Comparison of ENCODE assay signal across 12 mouse cellular contexts in the genomic region with DNA sequence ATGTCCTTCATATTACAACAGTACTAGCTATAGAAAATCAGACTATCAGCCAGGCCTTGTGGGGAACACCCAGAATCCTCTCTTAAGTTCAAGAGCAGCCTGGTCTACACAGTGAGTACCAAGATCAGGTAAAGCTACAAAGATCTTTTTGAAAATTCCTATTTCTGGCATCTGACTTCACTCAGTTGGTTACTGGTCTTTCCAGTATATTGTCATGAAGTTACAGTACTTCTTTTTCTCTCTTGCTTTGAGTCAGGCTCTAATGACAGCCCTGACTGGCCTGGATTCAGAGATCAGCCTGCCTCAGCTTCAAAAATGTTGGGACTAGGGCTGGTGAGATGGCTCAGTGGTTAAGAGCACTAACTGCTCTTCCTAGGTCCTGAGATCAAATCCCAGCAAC. TPM values are rescaled to one million over a fixed set of nuclear protein-coding genes. Genes with fewer than 3 reads are reported as not detected.
DNase-seq lines count a peak whose midpoint lies in the region; ATAC-seq and TF ChIP-seq lines count a peak whose summit lies in the region.
"Had no signal": no experiment of that assay in that cellular context is flagged by ENCODE, and none has a peak within 500 bp of the region (broad histone marks: within the 10 kb centered on the region; RNA-seq: fewer than 3 reads in every experiment).

No protein-coding gene starts in this region.

- ATAC-seq in kidney, embryonic 15.5 days (replicated peaks; ENCODE audit: low FRiP score), result no peak
- ATAC-seq in embryonic facial prominence, embryonic 14.5 days (ENCODE audit: low read depth), result no peak
- ATAC-seq in hindbrain, postnatal 0 days, result no peak
- no peak for ATAC-seq in midbrain, embryonic 14.5 days (ENCODE audit: low FRiP score, low TSS enrichment)

- H3K9me3 ChIP-seq in kidney, embryonic 15.5 days (replicated peaks), result no peaks in the 10 kb centered on the region
- H3K9me3 ChIP-seq in embryonic facial prominence, embryonic 14.5 days (ENCODE audit: control insufficient read depth, low read length), result no peaks in the 10 kb centered on the region
- no peaks in the 10 kb centered on the region for H3K9me3 ChIP-seq in hindbrain, postnatal 0 days (ENCODE audit: low read length)
- H3K9me3 ChIP-seq in midbrain, embryonic 14.5 days (ENCODE audit: control insufficient read depth, low read length), result no peaks in the 10 kb centered on the region

- H3K4me1 ChIP-seq in kidney, embryonic 15.5 days, result peaks cover 28% of the 10 kb centered on the region
- H3K4me1 ChIP-seq in embryonic facial prominence, embryonic 14.5 days (ENCODE audit: control insufficient read depth, insufficient read depth, low read length), result peaks cover 20% of the 10 kb centered on the region
- peaks cover 5% of the 10 kb centered on the region; the same call in 1 of the 2 replicates for H3K4me1 ChIP-seq in hindbrain, postnatal 0 days (ENCODE audit: insufficient read depth, low read length)
- H3K4me1 ChIP-seq in midbrain, embryonic 14.5 days (ENCODE audit: control insufficient read depth, insufficient read depth, low read length), result peaks cover 17% of the 10 kb centered on the region

- no peak overlapping the region for H3K9ac ChIP-seq in kidney, embryonic 15.5 days
- H3K9ac ChIP-seq in embryonic facial prominence, embryonic 14.5 days (ENCODE audit: low read depth, low read length), result no peak overlapping the region
- H3K9ac ChIP-seq in hindbrain, postnatal 0 days (replicated peaks; ENCODE audit: low read length), result no peak overlapping the region
- no peak overlapping the region for H3K9ac ChIP-seq in midbrain, embryonic 14.5 days (replicated peaks; ENCODE audit: low read length)

- no peaks in the 10 kb centered on the region for H3K36me3 ChIP-seq in kidney, embryonic 15.5 days
- H3K36me3 ChIP-seq in embryonic facial prominence, embryonic 14.5 days (ENCODE audit: control insufficient read depth, insufficient read depth, low read length), result peaks cover 4% of the 10 kb centered on the region; the same call in 1 of the 2 replicates
- no peaks in the 10 kb centered on the region for H3K36me3 ChIP-seq in hindbrain, postnatal 0 days (ENCODE audit: insufficient read depth, low read length)
- no peaks in the 10 kb centered on the region for H3K36me3 ChIP-seq in midbrain, embryonic 14.5 days (ENCODE audit: control insufficient read depth, insufficient read depth, low read length)

- intact Hi-C loops in left cerebral cortex, postnatal 14 days (cut with DNase I), result no loop called here

- DNase-seq in kidney, adult 8-10 months, result no peak
- DNase-seq in embryonic facial prominence, embryonic 14.5 days (ENCODE audit: low spot score), result no peak
- DNase-seq in hindbrain, postnatal 0 days (ENCODE audit: low spot score), result no peak
- DNase-seq in midbrain, embryonic 14.5 days, result no peak
- DNase-seq in left cerebral cortex, postnatal 14 days (ENCODE audit: low spot score in 2 of 2), result no peak
- DNase-seq in retina, postnatal 1 day, result no peak
- no peak for DNase-seq in natural killer cell, adult 2 months (ENCODE audit: low spot score in 2 of 2)
- DNase-seq: cerebellum, adult 11-12 months; kidney, adult 11 months; thymus, adult 2 months had no signal

- no peak for TF ChIP-seq CTCF in hindbrain, postnatal 0 days (IDR thresholded peaks at IDR 0.05; ENCODE audit: low read depth)

- no peak overlapping the region for H3K27ac ChIP-seq in kidney, embryonic 15.5 days
- H3K27ac ChIP-seq in embryonic facial prominence, embryonic 14.5 days (replicated peaks; ENCODE audit: low read depth, low read length), result no peak overlapping the region
- no peak overlapping the region for H3K27ac ChIP-seq in hindbrain, postnatal 0 days
- H3K27ac ChIP-seq in midbrain, embryonic 14.5 days (replicated peaks; ENCODE audit: low read depth, low read length), result no peak overlapping the region
- H3K27ac ChIP-seq: left cerebral cortex, adult 2 months had no signal

- H3K4me2 ChIP-seq in kidney, embryonic 15.5 days, result peak overlapping the region; percentile 79
- H3K4me2 ChIP-seq in embryonic facial prominence, embryonic 14.5 days (ENCODE audit: low read depth, low read length), result peak overlapping the region; percentile 93
- peak overlapping the region; percentile 95; the same call in 1 of the 2 replicates for H3K4me2 ChIP-seq in hindbrain, postnatal 0 days (ENCODE audit: low read depth, low read length)
- H3K4me2 ChIP-seq in midbrain, embryonic 14.5 days (ENCODE audit: low read length), result peak overlapping the region; percentile 89

- no peaks in the 10 kb centered on the region for H3K27me3 ChIP-seq in kidney, embryonic 15.5 days
- H3K27me3 ChIP-seq in embryonic facial prominence, embryonic 14.5 days (replicated peaks; ENCODE audit: control insufficient read depth, insufficient read depth, low read length), result no peaks in the 10 kb centered on the region
- no peaks in the 10 kb centered on the region for H3K27me3 ChIP-seq in hindbrain, postnatal 0 days (ENCODE audit: insufficient read depth, low read length)
- no peaks in the 10 kb centered on the region for H3K27me3 ChIP-seq in midbrain, embryonic 14.5 days (ENCODE audit: control insufficient read depth, insufficient read depth, low read length)

- H3K4me3 ChIP-seq in kidney, embryonic 15.5 days (replicated peaks), result peak overlapping the region; percentile 98; the same call in 1 of the 2 replicates
- no peak overlapping the region for H3K4me3 ChIP-seq in embryonic facial prominence, embryonic 14.5 days (ENCODE audit: low read depth, low read length)
- no peak overlapping the region; the same call in 1 of the 2 replicates for H3K4me3 ChIP-seq in hindbrain, postnatal 0 days (ENCODE audit: low read length)
- peak overlapping the region; percentile 98; the same call in 1 of the 2 replicates for H3K4me3 ChIP-seq in midbrain, embryonic 14.5 days (replicated peaks; ENCODE audit: low read depth, low read length)

RNA-seq across cellular contexts. Expression of a gene that starts 4.4 kb away (rescaled TPM):
- 33.5 and 35.3 TPM in 2 replicates for polyA plus RNA-seq in kidney, embryonic 15.5 days (2015; fragmentation: Nextera tagmentation; extraction: Ambion mirVana)
- 41.2 and 44.6 TPM in 2 replicates for polyA plus RNA-seq in embryonic facial prominence, embryonic 14.5 days (2014; fragmentation: Nextera tagmentation; extraction: Ambion mirVana)
- 33.5 and 35.5 TPM in 2 replicates for total RNA-seq in hindbrain, postnatal 0 days (2014; rRNA removed)
- polyA plus RNA-seq in hindbrain, postnatal 0 days (2015; fragmentation: Nextera tagmentation; extraction: Ambion mirVana), result 39.5 and 40.2 TPM in 2 replicates
- polyA plus RNA-seq in midbrain, embryonic 14.5 days (2014; fragmentation: Nextera tagmentation; extraction: Ambion mirVana), result 64.1 and 69.3 TPM in 2 replicates
- total RNA-seq in left cerebral cortex, postnatal 14 days (2021), result 10 to 100 TPM; 51.0 to 54.4 TPM

RNA-seq across cellular contexts. Expression of a gene that starts 40.6 kb away (rescaled TPM):
- polyA plus RNA-seq in kidney, embryonic 15.5 days (2015; fragmentation: Nextera tagmentation; extraction: Ambion mirVana), result 0.36 and 0.57 TPM in 2 replicates
- 0.60 and 1.0 TPM in 2 replicates for polyA plus RNA-seq in embryonic facial prominence, embryonic 14.5 days (2014; fragmentation: Nextera tagmentation; extraction: Ambion mirVana)
- 3.3 and 4.6 TPM in 2 replicates for total RNA-seq in hindbrain, postnatal 0 days (2014; rRNA removed)
- polyA plus RNA-seq in hindbrain, postnatal 0 days (2015; fragmentation: Nextera tagmentation; extraction: Ambion mirVana), result 1.9 and 2.3 TPM in 2 replicates
- 2.8 and 3.0 TPM in 2 replicates for polyA plus RNA-seq in midbrain, embryonic 14.5 days (2014; fragmentation: Nextera tagmentation; extraction: Ambion mirVana)
- total RNA-seq in left cerebral cortex, postnatal 14 days (2021), result 1 to 10 TPM; 1.4 TPM

RNA-seq across cellular contexts. Expression of a gene that starts 55.2 kb away (rescaled TPM):
- polyA plus RNA-seq in kidney, embryonic 15.5 days (2015; fragmentation: Nextera tagmentation; extraction: Ambion mirVana), result 115 and 118 TPM in 2 replicates
- 184 and 194 TPM in 2 replicates for polyA plus RNA-seq in embryonic facial prominence, embryonic 14.5 days (2014; fragmentation: Nextera tagmentation; extraction: Ambion mirVana)
- total RNA-seq in hindbrain, postnatal 0 days (2014; rRNA removed), result 110 and 114 TPM in 2 replicates
- 195 and 197 TPM in 2 replicates for polyA plus RNA-seq in hindbrain, postnatal 0 days (2015; fragmentation: Nextera tagmentation; extraction: Ambion mirVana)
- polyA plus RNA-seq in midbrain, embryonic 14.5 days (2014; fragmentation: Nextera tagmentation; extraction: Ambion mirVana), result 157 and 160 TPM in 2 replicates
- total RNA-seq in left cerebral cortex, postnatal 14 days (2021), result 10 to 100 TPM; 81.6 to 87.3 TPM

Comparison
In these comparisons a context has a peak if more than half of its experiments do, and no peak if none do; other contexts are left out.
1. H3K4me3 ChIP-seq: peak in kidney, embryonic 15.5 days (single experiment) and midbrain, embryonic 14.5 days (single experiment); none in embryonic facial prominence, embryonic 14.5 days (single experiment) and hindbrain, postnatal 0 days (single experiment).
2. Peak in every context shown above with its lines, with median percentiles within 50 percentile points of each other: H3K4me2 ChIP-seq.